Mouse (Mus musculus) thymus, adult 2 months (tissue): Measurements from ENCODE around the gene Mbnl1.

Source experiments
- CTCF ChIP-seq: fragments of 200-500 bp; IDR thresholded peaks from 2 replicates; pipeline ENCODE4 v1.5.1; 2012; ENCODE audit warnings: mild to moderate bottlenecking, control low read depth, low read length, moderate library complexity, borderline replicate concordance; ENCODE audit not compliant: control insufficient read depth, poor library complexity, insufficient read depth; ENCODE audit errors: extremely low read depth
- POLR2A ChIP-seq: fragments of 200-500 bp; IDR thresholded peaks from 2 replicates; pipeline ENCODE4 v1.6.1; 2012; ENCODE audit warnings: mild to moderate bottlenecking, low read length, control low read depth, moderate library complexity; ENCODE audit not compliant: control insufficient read depth, poor library complexity, insufficient read depth; ENCODE audit errors: extremely low read depth

GRCm38 (mm10) chr3:60438715-60439114, 33.9 kb upstream of the Mbnl1 start:
- no peak for TF ChIP-seq CTCF
- no peak for TF ChIP-seq POLR2A
